Mouse (Mus musculus): ENCODE data around the gene Mark3. TPM values are rescaled to one million over a fixed set of nuclear protein-coding genes. Genes with fewer than 3 reads are reported as not detected.

Gene Mark3
- polyA plus RNA-seq, 1 experiment, result 80.0 TPM

DNA sequence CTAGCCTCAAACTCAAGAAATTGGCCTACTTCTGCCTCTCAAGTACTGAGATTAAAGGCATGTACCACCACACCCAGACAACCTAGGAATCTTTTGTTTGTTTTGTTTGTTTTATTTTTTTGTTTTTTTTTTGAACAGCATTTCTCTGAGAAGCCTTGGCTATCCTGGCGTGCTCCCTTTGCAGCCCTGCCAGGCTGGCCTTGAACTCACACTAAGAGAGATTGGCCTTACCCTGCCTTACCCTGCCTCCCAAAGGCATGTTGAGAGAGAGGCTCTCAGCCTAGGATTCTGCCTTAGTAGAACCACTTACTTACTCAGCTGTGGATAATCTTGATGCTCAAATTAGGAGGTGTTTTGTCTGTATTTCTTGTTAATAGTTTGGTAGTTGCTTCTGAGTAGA, 8.7 kb downstream of the Mark3 start:
- Histone ChIP-seq H3K27me3 (ENCODE audit: control insufficient read depth, insufficient read depth, low read length) (no peaks in the 10 kb centered on the region), H3K4me3 (replicated peaks; ENCODE audit: insufficient read depth, low read depth, low read length) (no peak overlapping the region), H3K27ac (ENCODE audit: insufficient read depth, low read length) (no peak overlapping the region), H3K4me1 (ENCODE audit: control insufficient read depth, insufficient read depth, low read length) (peaks cover 13% of the 10 kb centered on the region)
- DNase-seq, result no peak
- TF ChIP-seq POLR2A (IDR thresholded peaks at IDR 0.05; ENCODE audit: borderline replicate concordance, insufficient read depth, low read length), result no peak
- no peak for TF ChIP-seq CTCF (IDR thresholded peaks at IDR 0.05; ENCODE audit: borderline replicate concordance, insufficient read depth, low read depth, low read length)
- WGBS, result 66% methylated on average over 1 of the region's 1 CpGs

- DNase-seq, result no peak
- no peaks in the 10 kb centered on the region for H3K27me3 ChIP-seq (ENCODE audit: control insufficient read depth, insufficient read depth, low read length)
- TF ChIP-seq POLR2A (IDR thresholded peaks at IDR 0.05; ENCODE audit: borderline replicate concordance, insufficient read depth, low read length), result no peak
- no peak for TF ChIP-seq CTCF (IDR thresholded peaks at IDR 0.05; ENCODE audit: borderline replicate concordance, insufficient read depth, low read depth, low read length)
- H3K4me3 ChIP-seq (replicated peaks; ENCODE audit: insufficient read depth, low read depth, low read length), result no peak overlapping the region
- 72% methylated on average over 1 of the region's 1 CpGs for WGBS
- no peak overlapping the region for H3K27ac ChIP-seq (ENCODE audit: insufficient read depth, low read length)
- peaks cover 11% of the 10 kb centered on the region for H3K4me1 ChIP-seq (ENCODE audit: control insufficient read depth, insufficient read depth, low read length)
Measured at GRCm38 (mm10) chr12:111584401-111584800, 10.1 kb downstream of the Mark3 start.

GRCm38 (mm10) chr12:111587252-111587651, 12.9 kb downstream of the Mark3 start:
- no peak overlapping the region for H3K27ac ChIP-seq (ENCODE audit: insufficient read depth, low read length)
- H3K27me3 ChIP-seq (ENCODE audit: control insufficient read depth, insufficient read depth, low read length), result no peaks in the 10 kb centered on the region
- no peak for TF ChIP-seq POLR2A (IDR thresholded peaks at IDR 0.05; ENCODE audit: borderline replicate concordance, insufficient read depth, low read length)
- TF ChIP-seq CTCF (IDR thresholded peaks at IDR 0.05; ENCODE audit: borderline replicate concordance, insufficient read depth, low read depth, low read length), result no peak
- 59% methylated on average over 12 of the region's 12 CpGs for WGBS
- H3K4me3 ChIP-seq (replicated peaks; ENCODE audit: insufficient read depth, low read depth, low read length), result no peak overlapping the region
- no peak for DNase-seq
- H3K4me1 ChIP-seq (ENCODE audit: control insufficient read depth, insufficient read depth, low read length), result peaks cover 6% of the 10 kb centered on the region

- Histone ChIP-seq H3K4me3 (replicated peaks; ENCODE audit: insufficient read depth, low read depth, low read length) (no peak overlapping the region), H3K4me1 (ENCODE audit: control insufficient read depth, insufficient read depth, low read length) (peaks cover 7% of the 10 kb centered on the region; the same call in 1 of the 2 replicates), H3K27ac (ENCODE audit: insufficient read depth, low read length) (no peak overlapping the region), H3K27me3 (ENCODE audit: control insufficient read depth, insufficient read depth, low read length) (no peaks in the 10 kb centered on the region)
- TF ChIP-seq CTCF (IDR thresholded peaks at IDR 0.05; ENCODE audit: borderline replicate concordance, insufficient read depth, low read depth, low read length), result no peak
- TF ChIP-seq POLR2A (IDR thresholded peaks at IDR 0.05; ENCODE audit: borderline replicate concordance, insufficient read depth, low read length), result no peak
- no peak for DNase-seq
- WGBS, result 74% methylated on average over 14 of the region's 14 CpGs
Measured at GRCm38 (mm10) chr12:111592407-111593021, 18.2 kb downstream of the Mark3 start.

GRCm38 (mm10) chr12:111593775-111594174, 19.5 kb downstream of the Mark3 start:
- TF ChIP-seq CTCF (IDR thresholded peaks at IDR 0.05; ENCODE audit: borderline replicate concordance, insufficient read depth, low read depth, low read length) (no peak), POLR2A (IDR thresholded peaks at IDR 0.05; ENCODE audit: borderline replicate concordance, insufficient read depth, low read length) (no peak)
- DNase-seq, result peak; percentile 29 to 44
- Histone ChIP-seq H3K4me1 (ENCODE audit: control insufficient read depth, insufficient read depth, low read length) (peaks cover 7% of the 10 kb centered on the region; the same call in 1 of the 2 replicates), H3K27ac (ENCODE audit: insufficient read depth, low read length) (no peak overlapping the region), H3K4me3 (replicated peaks; ENCODE audit: insufficient read depth, low read depth, low read length) (no peak overlapping the region), H3K27me3 (ENCODE audit: control insufficient read depth, insufficient read depth, low read length) (no peaks in the 10 kb centered on the region)
- WGBS, result 8% methylated on average over 2 of the region's 2 CpGs

DNA sequence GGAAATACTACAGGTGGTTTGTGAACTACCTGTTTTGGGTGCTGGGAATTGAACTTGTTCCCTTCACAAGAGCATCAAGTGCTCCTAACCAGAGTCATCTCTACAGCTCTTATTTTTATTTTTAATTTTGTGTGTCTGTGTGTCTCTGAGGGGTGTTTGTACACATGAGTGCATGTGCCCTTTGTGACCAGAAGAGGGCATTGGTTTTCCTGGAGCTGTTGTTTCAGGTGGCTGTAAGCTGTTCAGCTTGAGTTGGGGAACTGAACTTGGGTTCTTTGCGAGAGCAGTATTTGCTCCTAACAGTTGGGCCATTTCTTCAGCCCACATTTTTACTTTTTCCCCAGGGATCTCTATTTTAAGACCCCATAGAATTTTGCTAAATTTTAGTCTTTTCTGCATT, 23.0 kb downstream of the Mark3 start:
- Histone ChIP-seq H3K4me3 (replicated peaks; ENCODE audit: insufficient read depth, low read depth, low read length) (no peak overlapping the region), H3K27ac (ENCODE audit: insufficient read depth, low read length) (no peak overlapping the region), H3K27me3 (ENCODE audit: control insufficient read depth, insufficient read depth, low read length) (no peaks in the 10 kb centered on the region), H3K4me1 (ENCODE audit: control insufficient read depth, insufficient read depth, low read length) (peaks cover 7% of the 10 kb centered on the region)
- 94% methylated on average over 1 of the region's 1 CpGs for WGBS
- no peak for TF ChIP-seq CTCF (IDR thresholded peaks at IDR 0.05; ENCODE audit: borderline replicate concordance, insufficient read depth, low read depth, low read length)
- no peak for TF ChIP-seq POLR2A (IDR thresholded peaks at IDR 0.05; ENCODE audit: borderline replicate concordance, insufficient read depth, low read length)
- DNase-seq, result no peak

- no peaks in the 10 kb centered on the region for H3K27me3 ChIP-seq (ENCODE audit: control insufficient read depth, insufficient read depth, low read length)
- WGBS, result 100% methylated on average over 1 of the region's 1 CpGs
- no peak overlapping the region for H3K4me3 ChIP-seq (replicated peaks; ENCODE audit: insufficient read depth, low read depth, low read length)
- TF ChIP-seq CTCF (IDR thresholded peaks at IDR 0.05; ENCODE audit: borderline replicate concordance, insufficient read depth, low read depth, low read length), result no peak
- H3K27ac ChIP-seq (ENCODE audit: insufficient read depth, low read length), result no peak overlapping the region
- DNase-seq, result no peak
- peaks cover 3% of the 10 kb centered on the region for H3K4me1 ChIP-seq (ENCODE audit: control insufficient read depth, insufficient read depth, low read length)
Measured at GRCm38 (mm10) chr12:111598902-111599301, 24.6 kb downstream of the Mark3 start.

DNA sequence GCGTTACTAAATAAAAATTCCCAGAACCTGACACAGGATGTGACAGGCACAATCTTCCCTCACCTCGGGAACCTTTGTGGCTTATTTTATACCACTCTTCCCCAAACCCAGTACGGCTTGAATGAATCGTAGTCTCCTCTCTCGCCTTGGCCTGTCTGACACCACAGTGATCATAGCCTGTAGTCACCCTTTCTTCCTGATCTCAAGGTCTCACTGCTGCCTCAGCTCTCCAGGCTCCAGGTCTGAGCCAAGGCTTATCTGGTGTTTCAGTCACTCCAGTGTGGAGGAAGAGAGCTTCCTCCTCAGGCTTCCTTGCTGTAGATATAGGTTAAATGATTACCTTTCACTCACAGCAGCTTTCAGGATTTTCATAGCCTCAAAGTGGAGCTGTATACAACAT, 25.3 kb downstream of the Mark3 start:
- no peak for TF ChIP-seq CTCF (IDR thresholded peaks at IDR 0.05; ENCODE audit: borderline replicate concordance, insufficient read depth, low read depth, low read length)
- no peak for TF ChIP-seq POLR2A (IDR thresholded peaks at IDR 0.05; ENCODE audit: borderline replicate concordance, insufficient read depth, low read length)
- 86% methylated on average over 5 of the region's 5 CpGs for WGBS
- Histone ChIP-seq H3K4me1 (ENCODE audit: control insufficient read depth, insufficient read depth, low read length) (no peaks in the 10 kb centered on the region; the same call in 1 of the 2 replicates), H3K27ac (ENCODE audit: insufficient read depth, low read length) (no peak overlapping the region), H3K27me3 (ENCODE audit: control insufficient read depth, insufficient read depth, low read length) (no peaks in the 10 kb centered on the region), H3K4me3 (replicated peaks; ENCODE audit: insufficient read depth, low read depth, low read length) (no peak overlapping the region)
- no peak for DNase-seq
